Mouse (Mus musculus) testis, postnatal 14 days (tissue): ENCODE data around the gene Scoc.

Experiments
- DNase-seq: peaks from one replicate; pipeline ENCODE4 v3.0.0; 2021; ENCODE audit warnings: low spot score

The Scoc gene

DNA sequence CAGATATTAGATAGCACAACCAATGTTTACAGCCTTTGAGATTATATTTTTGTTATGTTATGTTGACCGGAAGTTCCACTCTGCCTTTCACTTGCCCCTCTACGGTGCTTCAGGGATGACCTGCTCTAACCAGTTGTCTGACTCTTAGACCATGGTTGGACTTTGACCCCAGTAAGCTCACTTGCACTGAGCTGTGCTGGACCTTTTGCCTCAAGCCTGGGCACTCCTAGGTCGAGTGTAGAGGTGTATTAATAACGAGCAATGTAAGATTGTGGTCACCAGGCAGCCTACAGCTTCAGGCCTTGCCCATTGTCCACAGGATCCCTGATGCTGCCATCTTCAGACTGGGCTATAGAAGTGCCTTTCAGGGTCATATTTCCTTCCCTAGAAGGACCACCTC, 60.5 kb downstream of the Scoc start:
- no peak for DNase-seq

DNA sequence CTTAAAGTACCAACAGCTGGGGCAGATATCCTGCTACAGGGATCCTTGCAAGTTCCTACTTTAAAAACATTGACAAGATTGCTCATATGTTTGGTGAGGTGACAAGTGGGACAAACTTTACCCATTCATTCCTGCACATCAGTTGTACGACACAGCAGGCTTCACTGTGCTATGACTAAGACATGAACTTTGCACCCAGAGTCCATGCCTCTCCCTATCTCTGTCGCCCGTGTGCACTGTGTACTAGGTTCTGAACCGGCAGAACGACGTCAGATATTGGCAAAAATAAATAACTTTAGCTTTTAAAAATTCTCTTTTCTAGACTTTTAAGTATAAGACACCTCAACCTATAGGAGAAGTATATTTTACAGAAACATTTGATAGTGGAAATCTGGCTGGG, 61.5 kb downstream of the Scoc start:
- no peak for DNase-seq

DNA sequence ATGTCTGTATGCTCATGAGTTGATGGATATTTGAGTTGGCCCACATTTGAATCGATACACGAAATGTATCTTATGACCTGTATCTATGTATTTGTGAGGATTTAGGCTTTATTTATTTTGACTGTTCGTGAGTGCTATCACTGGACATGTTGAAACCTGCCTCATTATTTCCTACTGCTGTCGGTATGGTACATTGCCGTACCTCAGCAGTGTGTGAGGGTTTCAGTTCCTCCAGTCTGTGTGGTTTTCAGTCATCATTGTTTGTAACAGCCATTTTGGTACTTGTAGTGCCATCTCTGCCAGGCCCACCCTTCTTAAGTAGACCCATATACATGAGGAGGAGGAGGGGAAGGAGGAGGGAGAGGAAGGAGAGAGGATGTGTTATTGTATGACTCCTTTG, 63.9 kb downstream of the Scoc start:
- no peak for DNase-seq

- DNase-seq: no peak
These were observed 65.7 kb downstream of the Scoc start for GRCm38 (mm10) chr8:83392521-83392920.

- no peak for DNase-seq
These were observed 68.0 kb downstream of the Scoc start for GRCm38 (mm10) chr8:83390006-83390701.

- peak; percentile 85 for DNase-seq
These were observed 68.7 kb downstream of the Scoc start, which contains the start of gene Clgn for GRCm38 (mm10) chr8:83389316-83390005. Gene Clgn (plus strand): TSS chr8:83389867.

GRCm38 (mm10) chr8:83382850-83383249, 75.3 kb downstream of the Scoc start:
- no peak for DNase-seq

DNA sequence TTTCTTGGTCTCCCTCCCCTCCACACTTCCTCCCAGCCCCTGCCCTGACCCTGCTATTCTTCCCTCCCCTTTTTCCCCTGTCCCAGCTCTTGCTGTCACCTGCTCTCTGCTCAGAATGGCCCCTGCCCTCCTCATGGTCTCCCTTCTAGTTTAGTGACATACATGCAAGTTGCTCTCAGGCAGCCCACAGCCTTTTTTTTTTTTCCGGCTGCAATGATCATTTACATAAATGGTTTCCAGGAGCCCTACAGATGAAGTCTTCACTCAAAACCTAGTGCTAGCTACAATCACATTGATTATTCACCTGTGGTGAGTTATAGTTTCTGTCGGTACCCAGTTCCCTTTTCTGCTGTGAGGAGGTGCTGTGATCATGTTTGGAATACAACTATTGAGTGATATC, 77.2 kb downstream of the Scoc start:
- DNase-seq: no peak

DNA sequence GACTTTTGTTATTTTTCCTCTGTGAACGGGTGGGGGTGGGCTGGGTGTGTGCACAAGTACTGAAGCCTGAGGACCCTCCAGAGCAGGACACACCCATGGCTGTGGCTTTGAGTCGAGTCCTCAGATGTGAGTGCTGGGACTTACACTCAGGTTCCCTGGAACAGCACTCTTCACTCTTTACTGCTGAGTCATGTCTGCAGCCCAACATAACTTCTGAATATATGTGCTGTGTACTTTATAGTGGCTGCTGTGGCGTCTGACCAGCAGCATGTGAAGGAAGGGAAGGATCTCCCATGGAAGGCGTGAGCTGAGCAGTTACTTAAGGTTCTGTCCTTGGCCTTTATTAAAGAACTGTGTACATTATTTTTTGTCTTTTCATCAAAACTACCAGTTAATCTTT, 78.0 kb downstream of the Scoc start:
- no peak for DNase-seq
